Mouse (Mus musculus) stomach, postnatal 0 days (tissue): Measurements from ENCODE around the gene Sarnp. TPM values are rescaled to one million over a fixed set of nuclear protein-coding genes. Genes with fewer than 3 reads are reported as not detected.

ENCODE experiments used
- ATAC-seq: fragments of 200-750 bp; cut with Nextera tagmentation; 2 replicates; pipeline ENCODE4 v1.8.0; 2017; ENCODE audit not compliant: low FRiP score, low TSS enrichment
- DNase-seq: peaks from one replicate; pipeline ENCODE4 v3.0.0-alpha.2; 2016; ENCODE audit warnings: low spot score
- H3K27ac ChIP-seq: fragments of 300-500 bp; sonication (generic); replicated peaks from 2 replicates; pipeline ENCODE4 v1.5.1; 2014; ENCODE audit warnings: mild to moderate bottlenecking, control low read depth
- H3K27me3 ChIP-seq: fragments of 300-500 bp; sonication (generic); 2 replicates; pipeline ENCODE4 v1.6.1; 2014; ENCODE audit warnings: low read length; ENCODE audit not compliant: control insufficient read depth, insufficient read depth
- H3K36me3 ChIP-seq: fragments of 300-500 bp; sonication (generic); 2 replicates; pipeline ENCODE4 v1.6.1; 2014; ENCODE audit warnings: low read length, mixed read lengths; ENCODE audit not compliant: control insufficient read depth, insufficient read depth
- H3K4me1 ChIP-seq: fragments of 300-500 bp; sonication (generic); replicated peaks from 2 replicates; pipeline ENCODE4 v1.6.1; 2014; ENCODE audit warnings: antibody characterized with exemption; ENCODE audit not compliant: control insufficient read depth, insufficient read depth
- H3K4me2 ChIP-seq: fragments of 300-500 bp; sonication (generic); replicated peaks from 2 replicates; pipeline ENCODE4 v1.6.1; 2014; ENCODE audit warnings: low read depth, mild to moderate bottlenecking, control low read depth, moderate library complexity
- H3K4me3 ChIP-seq: fragments of 300-500 bp; sonication (generic); 2 replicates; pipeline ENCODE4 v1.5.1; 2014; ENCODE audit warnings: low read depth, low read length, control low read depth
- H3K9ac ChIP-seq: fragments of 300-500 bp; sonication (generic); 2 replicates; pipeline ENCODE4 v1.6.1; 2014; ENCODE audit warnings: mild to moderate bottlenecking, low read length, control low read depth, mixed read lengths
- H3K9me3 ChIP-seq: fragments of 300-500 bp; sonication (generic); 2 replicates; pipeline ENCODE4 v1.6.1; 2016; ENCODE audit warnings: low read length; ENCODE audit not compliant: control insufficient read depth
- CTCF ChIP-seq: IDR thresholded peaks from 2 replicates; pipeline ENCODE4 v1.5.1; 2016; ENCODE audit warnings: antibody characterized with exemption, low read depth, mild to moderate bottlenecking, moderate library complexity
- EP300 ChIP-seq: optimal IDR thresholded peaks from 2 replicates; pipeline ENCODE3; 2016; ENCODE audit warnings: antibody characterized with exemption
- WGBS: fragments of 180-500 bp; shearing (Covaris S2); extraction: QIAGEN DNeasy Blood & Tissue Kit; methylation state at CpG from one replicate; pipeline ENCODE4 v1.1.7; 2014; 5-methylcytosine and 5-hydroxymethylcytosine counted together
- polyA plus RNA-seq: library from polyadenylated mRNA; unstranded; fragments of >200 nt; fragmentation: Nextera tagmentation; extraction: Ambion mirVana; gene quantifications from 2 replicates; pipeline ENCODE4 v1.2.1, GENCODE M21; 2015

Gene Sarnp
- polyA plus RNA-seq, 1 experiment from 2014 or later = 104 TPM

DNA sequence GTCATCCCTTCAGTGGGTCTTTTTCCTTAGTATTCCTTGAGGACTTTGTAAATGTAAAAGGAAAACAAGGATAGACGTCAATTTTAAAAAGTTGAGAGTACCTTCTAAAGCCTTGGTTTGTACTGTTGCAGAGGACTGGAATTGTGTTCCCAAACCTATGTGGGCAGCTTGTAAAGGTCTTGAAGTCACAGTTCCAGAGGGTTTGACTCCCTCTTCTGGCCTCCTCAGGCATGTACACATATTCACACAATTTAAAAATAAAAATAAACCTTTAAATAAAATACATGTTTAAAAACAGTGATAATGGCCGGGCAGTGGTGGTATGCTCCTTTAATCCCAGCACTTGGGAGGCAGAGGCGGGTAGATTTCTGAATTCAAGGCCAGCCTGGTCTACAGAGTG lies 48.9 kb downstream of the Sarnp start:
- Histone ChIP-seq H3K4me2 (no peak overlapping the region), H3K36me3 (peaks cover under 1% of the 10 kb centered on the region), H3K4me1 (no peaks in the 10 kb centered on the region), H3K4me3 (no peak overlapping the region), H3K9ac (no peak overlapping the region), H3K27ac (no peak overlapping the region), H3K9me3 (no peaks in the 10 kb centered on the region), H3K27me3 (no peaks in the 10 kb centered on the region)
- ATAC-seq = no peak
- WGBS = 71% methylated on average over 3 of the region's 3 CpGs
- DNase-seq = no peak
- TF ChIP-seq EP300 (no peak), CTCF (peak; percentile 60)

- ATAC-seq = no peak
- peaks cover 3% of the 10 kb centered on the region for H3K36me3 ChIP-seq
These were observed 49.4 kb downstream of the Sarnp start for GRCm38 (mm10) chr10:128866518-128866917.

DNA sequence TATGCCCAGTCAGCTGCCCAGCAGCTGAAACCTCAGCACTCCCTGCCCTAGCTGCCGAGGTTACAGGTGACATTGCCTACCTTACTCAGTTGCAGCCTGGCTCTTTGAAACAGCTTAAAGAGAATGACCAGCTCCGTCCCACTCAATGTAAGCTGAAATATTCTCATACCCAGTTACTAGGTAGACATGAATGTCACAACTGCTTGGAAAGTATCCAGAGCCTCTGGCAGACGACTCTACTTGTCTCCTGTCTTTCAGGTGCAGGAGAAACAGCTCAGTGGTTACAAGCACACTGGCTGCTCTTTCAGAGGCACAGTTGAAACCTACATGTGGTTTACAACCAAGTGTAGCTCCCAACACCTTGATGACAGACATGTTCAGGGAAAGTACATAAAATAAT lies 53.2 kb downstream of the Sarnp start:
- Histone ChIP-seq H3K9ac (no peak overlapping the region), H3K27ac (no peak overlapping the region), H3K4me1 (no peaks in the 10 kb centered on the region), H3K27me3 (no peaks in the 10 kb centered on the region), H3K4me3 (no peak overlapping the region), H3K9me3 (no peaks in the 10 kb centered on the region), H3K4me2 (no peak overlapping the region), H3K36me3 (peaks cover 3% of the 10 kb centered on the region)
- DNase-seq (no peak), ATAC-seq (no peak)
- TF ChIP-seq CTCF (no peak), EP300 (no peak)
- 79% methylated on average over 3 of the region's 3 CpGs for WGBS

More at GRCm38 (mm10) chr10:128866518-128866917, 49.4 kb downstream of the Sarnp start:
- Histone ChIP-seq H3K9ac (no peak overlapping the region), H3K9me3 (no peaks in the 10 kb centered on the region), H3K4me3 (no peak overlapping the region), H3K4me2 (no peak overlapping the region), H3K27me3 (no peaks in the 10 kb centered on the region), H3K4me1 (no peaks in the 10 kb centered on the region), H3K27ac (no peak overlapping the region)
- TF ChIP-seq CTCF (no peak), EP300 (no peak)
- no peak for DNase-seq
- 88% methylated on average over 1 of the region's 1 CpGs for whole genome bisulfite sequencing

DNA sequence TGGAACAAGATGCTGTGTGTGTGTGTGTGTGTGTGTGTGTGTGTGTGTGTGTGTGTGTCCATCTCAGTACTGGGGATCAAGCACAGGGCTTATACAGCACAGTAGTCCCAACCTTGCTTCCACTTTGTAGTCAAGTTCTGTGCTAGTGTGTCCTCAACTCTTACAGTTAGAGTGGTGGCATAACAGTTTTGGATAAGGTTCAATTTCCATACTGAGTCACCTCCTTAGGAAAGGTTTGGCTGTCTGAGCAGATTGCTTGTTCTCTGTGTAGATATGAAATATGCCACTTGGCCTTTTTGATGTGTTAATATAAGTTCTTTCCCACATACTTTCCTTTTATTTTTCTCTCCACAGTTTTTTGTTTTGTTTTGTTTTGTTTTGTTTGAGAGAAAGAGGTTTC lies 61.2 kb downstream of the Sarnp start:
- Histone ChIP-seq H3K9ac (no peak overlapping the region), H3K4me1 (no peaks in the 10 kb centered on the region), H3K4me2 (no peak overlapping the region), H3K4me3 (no peak overlapping the region), H3K36me3 (no peaks in the 10 kb centered on the region; the same call in 1 of the 2 replicates), H3K27ac (no peak overlapping the region), H3K27me3 (no peaks in the 10 kb centered on the region), H3K9me3 (no peaks in the 10 kb centered on the region)
- ATAC-seq (no peak), DNase-seq (no peak)
- no peak for TF ChIP-seq CTCF
- no peak for TF ChIP-seq EP300

- Histone ChIP-seq H3K4me1 (no peaks in the 10 kb centered on the region), H3K9ac (no peak overlapping the region), H3K9me3 (no peaks in the 10 kb centered on the region), H3K36me3 (no peaks in the 10 kb centered on the region; the same call in 1 of the 2 replicates), H3K4me2 (no peak overlapping the region), H3K27ac (no peak overlapping the region), H3K4me3 (no peak overlapping the region), H3K27me3 (no peaks in the 10 kb centered on the region)
- TF ChIP-seq EP300 (no peak), CTCF (no peak)
- ATAC-seq = no peak
- 85% methylated on average over 2 of the region's 2 CpGs for WGBS
- DNase-seq = no peak
These were observed 61.7 kb downstream of the Sarnp start for GRCm38 (mm10) chr10:128878811-128879210.

DNA sequence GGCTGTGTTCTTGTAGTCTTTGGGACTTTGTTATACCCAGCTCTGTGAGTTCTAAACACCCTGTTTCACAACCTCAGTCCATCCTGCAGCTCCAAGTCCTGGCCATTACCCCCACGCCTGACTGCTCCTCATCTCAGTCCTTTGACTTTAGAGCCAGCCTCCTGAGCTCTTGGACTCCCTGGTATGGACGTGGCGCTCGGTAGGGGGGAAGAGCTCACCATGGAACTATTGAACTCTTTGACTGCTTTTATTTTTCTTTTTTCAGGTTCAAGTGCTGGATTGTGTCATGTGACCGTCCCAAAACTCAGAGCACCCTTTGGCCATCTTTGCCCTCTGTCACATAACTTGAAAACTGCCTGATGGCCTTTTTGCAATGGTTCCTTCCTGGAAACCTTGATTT lies 64.9 kb downstream of the Sarnp start:
- H3K4me1 ChIP-seq = no peaks in the 10 kb centered on the region
- no peak overlapping the region for H3K9ac ChIP-seq
- H3K4me2 ChIP-seq = no peak overlapping the region
- no peak for DNase-seq
- H3K27me3 ChIP-seq = no peaks in the 10 kb centered on the region
- no peaks in the 10 kb centered on the region for H3K9me3 ChIP-seq
- TF ChIP-seq EP300 = no peak
- TF ChIP-seq CTCF = no peak
- 91% methylated on average over 5 of the region's 5 CpGs for WGBS
- no peak overlapping the region for H3K27ac ChIP-seq
- no peak for ATAC-seq
- no peaks in the 10 kb centered on the region; the same call in 1 of the 2 replicates for H3K36me3 ChIP-seq
- no peak overlapping the region for H3K4me3 ChIP-seq
